Mouse (Mus musculus) CH12.LX (cell line): ENCODE results near the gene Stxbp1.

ENCODE experiments used
- BHLHE40 ChIP-seq: IDR thresholded peaks from 2 replicates; pipeline ENCODE4 v1.6.1; 2011; ENCODE audit warnings: mild to moderate bottlenecking, low read depth, low read length, improper control_type of control experiment
- CTCF ChIP-seq, 2 experiments: IDR thresholded peaks in 1 of 2; conservative IDR thresholded peaks in 1 of 2; 2 replicates each; pipeline ENCODE4 v1.5.1; 2011 to 2012; ENCODE audit warnings: low read depth in 2 of 2, low read length in 2 of 2, improper control_type of control experiment in 1 of 2, inconsistent platforms in 1 of 2, mild to moderate bottlenecking in 1 of 2, moderate library complexity in 1 of 2
- EP300 ChIP-seq: IDR thresholded peaks from 2 replicates; pipeline ENCODE4 v1.6.1; 2011; ENCODE audit warnings: low read length, improper control_type of control experiment
- IRF4 ChIP-seq: IDR thresholded peaks from 2 replicates; pipeline ENCODE4 v1.6.1; 2014; ENCODE audit warnings: low read depth, mild to moderate bottlenecking, inconsistent platforms, low read length, improper control_type of control experiment
- MAFK ChIP-seq: IDR thresholded peaks from 2 replicates; pipeline ENCODE4 v1.6.1; 2011; ENCODE audit warnings: low read length, improper control_type of control experiment; ENCODE audit not compliant: insufficient replicate concordance
- MAX ChIP-seq: IDR thresholded peaks from 2 replicates; pipeline ENCODE4 v1.6.1; 2011; ENCODE audit warnings: low read length, improper control_type of control experiment
- POLR2A ChIP-seq: IDR thresholded peaks from 2 replicates; pipeline ENCODE4 v1.6.1; 2011; ENCODE audit warnings: low read depth, mild to moderate bottlenecking, improper control_type of control experiment, low read length
- TCF12 ChIP-seq: IDR thresholded peaks from 2 replicates; pipeline ENCODE4 v1.6.1; 2014; ENCODE audit warnings: low read depth, mild to moderate bottlenecking, inconsistent platforms, low read length, improper control_type of control experiment
- UBTF ChIP-seq: IDR thresholded peaks from 2 replicates; pipeline ENCODE4 v1.6.1; 2012; ENCODE audit warnings: low read depth, mild to moderate bottlenecking, inconsistent platforms, low read length, improper control_type of control experiment, moderate library complexity
- USF2 ChIP-seq: conservative IDR thresholded peaks from 2 replicates; pipeline ENCODE4 v1.6.1; 2011; ENCODE audit warnings: low read depth, low read length, improper control_type of control experiment
- ZC3H11A ChIP-seq: IDR thresholded peaks from 2 replicates; pipeline ENCODE4 v1.6.1; 2012; ENCODE audit warnings: low read depth, mild to moderate bottlenecking, inconsistent platforms, low read length, improper control_type of control experiment
- ZMIZ1 ChIP-seq: IDR thresholded peaks from 2 replicates; pipeline ENCODE4 v1.6.1; 2012; ENCODE audit warnings: low read depth, mild to moderate bottlenecking, inconsistent platforms, low read length, improper control_type of control experiment
- ZNF384 ChIP-seq: IDR thresholded peaks from 2 replicates; pipeline ENCODE4 v1.6.1; 2012; ENCODE audit warnings: low read depth, low read length, improper control_type of control experiment, inconsistent platforms

GRCm38 (mm10) chr2:32875675-32876489 lies 28.8 kb upstream of the Stxbp1 start, which contains the start of gene Fam129b:
- TF ChIP-seq EP300 (no peak; the same call in 1 of the 2 replicates), TCF12 (no peak), BHLHE40 (no peak), CTCF (conservative IDR thresholded peaks at IDR 0.05 in 1 of 2, IDR thresholded peaks at IDR 0.05 in 1 of 2; ENCODE audit: low read depth in 2 of 2, low read length in 2 of 2) (no peak), ZNF384 (no peak), UBTF (no peak), POLR2A (no peak), ZC3H11A (no peak), IRF4 (no peak), ZMIZ1 (no peak), USF2 (no peak), MAFK (no peak), MAX (no peak)
